Mouse (Mus musculus): ENCODE results near the gene Fgf10. TPM values are rescaled to one million over a fixed set of nuclear protein-coding genes. Genes with fewer than 3 reads are reported as not detected.

The Fgf10 gene
- 0.05 and 0.06 TPM in 2 replicates for polyA plus RNA-seq (2015; fragmentation: Nextera tagmentation; extraction: Ambion mirVana)

- H3K9me3 ChIP-seq (ENCODE audit: low read length): no peaks in the 10 kb centered on the region
- DNase-seq: no peak
- no peak within 1 kb of the TSS for H3K27ac ChIP-seq (ENCODE audit: low read depth)
- H3K4me3 ChIP-seq (ENCODE audit: low read depth, low read length): no peak within 1 kb of the TSS
- TF ChIP-seq CTCF (IDR thresholded peaks at IDR 0.05; ENCODE audit: low read depth) (no peak), EP300 (IDR thresholded peaks at IDR 0.05; ENCODE audit: low read depth) (no peak)
- no peak within 1 kb of the TSS for H3K4me2 ChIP-seq (ENCODE audit: low read depth, low read length)
- ATAC-seq: no peak
- H3K9ac ChIP-seq (replicated peaks): no peak within 1 kb of the TSS
- no peaks in the 10 kb centered on the region for H3K4me1 ChIP-seq (ENCODE audit: insufficient read depth)
- no peaks in the 10 kb centered on the region for H3K27me3 ChIP-seq (ENCODE audit: insufficient read depth, low read length)
- H3K36me3 ChIP-seq (replicated peaks; ENCODE audit: insufficient read depth, low read length): no peaks in the 10 kb centered on the region
- WGBS (ENCODE audit: insufficient replicate concordance): 82% methylated on average over 7 of the region's 7 CpGs
Measured at GRCm38 (mm10) chr13:118669491-118669890, at the start of gene Fgf10. Gene Fgf10, plus strand, starts transcription at chr13:118669791.

GRCm38 (mm10) chr13:118629661-118630428 is 39.7 kb upstream of the Fgf10 start:
- Histone ChIP-seq H3K27me3 (ENCODE audit: insufficient read depth, low read length) (no peaks in the 10 kb centered on the region), H3K9me3 (ENCODE audit: low read length) (no peaks in the 10 kb centered on the region), H3K9ac (replicated peaks) (no peak overlapping the region), H3K4me3 (ENCODE audit: low read depth, low read length) (no peak overlapping the region), H3K27ac (ENCODE audit: low read depth) (no peak overlapping the region), H3K4me1 (ENCODE audit: insufficient read depth) (no peaks in the 10 kb centered on the region), H3K4me2 (ENCODE audit: low read depth, low read length) (no peak overlapping the region), H3K36me3 (replicated peaks; ENCODE audit: insufficient read depth, low read length) (no peaks in the 10 kb centered on the region)
- WGBS (ENCODE audit: insufficient replicate concordance): 34% methylated on average over 3 of the region's 3 CpGs
- DNase-seq (no peak), ATAC-seq (peak; percentile 73)
- TF ChIP-seq EP300 (IDR thresholded peaks at IDR 0.05; ENCODE audit: low read depth) (peak; percentile 71), CTCF (IDR thresholded peaks at IDR 0.05; ENCODE audit: low read depth) (no peak)

- no peak overlapping the region for H3K4me3 ChIP-seq (ENCODE audit: low read depth, low read length)
- no peak overlapping the region for H3K27ac ChIP-seq (ENCODE audit: low read depth)
- TF ChIP-seq EP300 (IDR thresholded peaks at IDR 0.05; ENCODE audit: low read depth) (no peak), CTCF (IDR thresholded peaks at IDR 0.05; ENCODE audit: low read depth) (no peak)
- no peaks in the 10 kb centered on the region for H3K36me3 ChIP-seq (replicated peaks; ENCODE audit: insufficient read depth, low read length)
- no peaks in the 10 kb centered on the region for H3K9me3 ChIP-seq (ENCODE audit: low read length)
- no peak for DNase-seq
- no peaks in the 10 kb centered on the region for H3K4me1 ChIP-seq (ENCODE audit: insufficient read depth)
- H3K27me3 ChIP-seq (ENCODE audit: insufficient read depth, low read length): no peaks in the 10 kb centered on the region
- no peak overlapping the region for H3K9ac ChIP-seq (replicated peaks)
- WGBS (ENCODE audit: insufficient replicate concordance): 61% methylated on average over 2 of the region's 2 CpGs
- ATAC-seq: no peak
- no peak overlapping the region for H3K4me2 ChIP-seq (ENCODE audit: low read depth, low read length)
Measured at GRCm38 (mm10) chr13:118631500-118631899, 38.1 kb upstream of the Fgf10 start.

GRCm38 (mm10) chr13:118636047-118636446 is 33.5 kb upstream of the Fgf10 start:
- Histone ChIP-seq H3K36me3 (replicated peaks; ENCODE audit: insufficient read depth, low read length) (no peaks in the 10 kb centered on the region), H3K9ac (replicated peaks) (no peak overlapping the region), H3K27me3 (ENCODE audit: insufficient read depth, low read length) (no peaks in the 10 kb centered on the region), H3K9me3 (ENCODE audit: low read length) (no peaks in the 10 kb centered on the region), H3K4me2 (ENCODE audit: low read depth, low read length) (no peak overlapping the region), H3K27ac (ENCODE audit: low read depth) (no peak overlapping the region), H3K4me1 (ENCODE audit: insufficient read depth) (no peaks in the 10 kb centered on the region), H3K4me3 (ENCODE audit: low read depth, low read length) (no peak overlapping the region)
- ATAC-seq (no peak), DNase-seq (no peak)
- 85% methylated on average over 5 of the region's 5 CpGs for WGBS (ENCODE audit: insufficient replicate concordance)
- TF ChIP-seq EP300 (IDR thresholded peaks at IDR 0.05; ENCODE audit: low read depth): no peak
- no peak for TF ChIP-seq CTCF (IDR thresholded peaks at IDR 0.05; ENCODE audit: low read depth)

GRCm38 (mm10) chr13:118642585-118642984 is 27.0 kb upstream of the Fgf10 start:
- Histone ChIP-seq H3K4me2 (ENCODE audit: low read depth, low read length) (no peak overlapping the region), H3K4me3 (ENCODE audit: low read depth, low read length) (no peak overlapping the region), H3K36me3 (replicated peaks; ENCODE audit: insufficient read depth, low read length) (no peaks in the 10 kb centered on the region), H3K27ac (ENCODE audit: low read depth) (no peak overlapping the region), H3K4me1 (ENCODE audit: insufficient read depth) (no peaks in the 10 kb centered on the region), H3K9me3 (ENCODE audit: low read length) (no peaks in the 10 kb centered on the region), H3K9ac (replicated peaks) (no peak overlapping the region), H3K27me3 (ENCODE audit: insufficient read depth, low read length) (no peaks in the 10 kb centered on the region)
- ATAC-seq (no peak), DNase-seq (no peak)
- TF ChIP-seq CTCF (IDR thresholded peaks at IDR 0.05; ENCODE audit: low read depth) (no peak), EP300 (IDR thresholded peaks at IDR 0.05; ENCODE audit: low read depth) (no peak)
- 84% methylated on average over 3 of the region's 3 CpGs for WGBS (ENCODE audit: insufficient replicate concordance)

GRCm38 (mm10) chr13:118643138-118643537 is 26.5 kb upstream of the Fgf10 start:
- no peak for TF ChIP-seq EP300 (IDR thresholded peaks at IDR 0.05; ENCODE audit: low read depth)
- TF ChIP-seq CTCF (IDR thresholded peaks at IDR 0.05; ENCODE audit: low read depth): no peak

More at GRCm38 (mm10) chr13:118643138-118643537, 26.5 kb upstream of the Fgf10 start:
- Histone ChIP-seq H3K27ac (ENCODE audit: low read depth) (no peak overlapping the region), H3K4me2 (ENCODE audit: low read depth, low read length) (no peak overlapping the region), H3K4me3 (ENCODE audit: low read depth, low read length) (no peak overlapping the region), H3K4me1 (ENCODE audit: insufficient read depth) (no peaks in the 10 kb centered on the region), H3K36me3 (replicated peaks; ENCODE audit: insufficient read depth, low read length) (no peaks in the 10 kb centered on the region), H3K27me3 (ENCODE audit: insufficient read depth, low read length) (no peaks in the 10 kb centered on the region), H3K9me3 (ENCODE audit: low read length) (no peaks in the 10 kb centered on the region), H3K9ac (replicated peaks) (no peak overlapping the region)
- WGBS (ENCODE audit: insufficient replicate concordance): 68% methylated on average over 6 of the region's 6 CpGs
- DNase-seq: no peak
- no peak for ATAC-seq
